Mouse (Mus musculus): ENCODE measurements around the gene Bax. TPM values are rescaled to one million over a fixed set of nuclear protein-coding genes. Genes with fewer than 3 reads are reported as not detected.

Gene Bax
- 188 and 194 TPM in 2 replicates for polyA plus RNA-seq (2012)

GRCm38 (mm10) chr7:45466283-45467089 lies at the start of gene Bax:
Bax (minus strand) TSS chr7:45466898.

GRCm38 (mm10) chr7:45509912-45510787 lies 43.5 kb upstream of the Bax start, which contains the start of gene Nucb1:
Nucb1 (minus strand) TSS chr7:45510406.

GRCm38 (mm10) chr7:45488293-45489204 lies 21.9 kb upstream of the Bax start, which contains the start of gene Dhdh:
Dhdh (minus strand) TSS chr7:45488805.

GRCm38 (mm10) chr7:45486761-45487415 lies 20.2 kb upstream of the Bax start, which contains the start of gene Gm45808:
Gm45808 (minus strand) TSS chr7:45486811.

GRCm38 (mm10) chr7:45481374-45481927 lies 14.8 kb upstream of the Bax start, which contains the start of gene Tulp2:
Tulp2 (plus strand) TSS chr7:45481877.

GRCm38 (mm10) chr7:45459564-45460140 lies 7.0 kb downstream of the Bax start, which contains the start of gene Ftl1:
Ftl1 (minus strand) TSS chr7:45459884.

GRCm38 (mm10) chr7:45437521-45438276 lies 29.0 kb downstream of the Bax start, which contains the start of gene Ruvbl2:
Ruvbl2 (minus strand) TSS chr7:45438096.

GRCm38 (mm10) chr7:45434203-45435015 lies 32.3 kb downstream of the Bax start, which contains the start of gene Gys1:
Gys1 (plus strand) TSS chr7:45434844.

GRCm38 (mm10) chr7:45420615-45420919 lies 46.1 kb downstream of the Bax start, which contains the start of gene Lhb:
Lhb (plus strand) TSS chr7:45420820.

GRCm38 (mm10) chr7:45413113-45413863 lies 53.4 kb downstream of the Bax start, which contains the start of gene Ntf5:
Ntf5 (plus strand) TSS chr7:45413695.

Other genes starting within 250 kb of the Bax start
- 173 and 185 TPM in 2 replicates for gene Cd37, start 227.8 kb downstream of the Bax start, polyA plus RNA-seq (2012)
- gene Slc6a16, start 225.8 kb downstream of the Bax start, polyA plus RNA-seq (2012): not detected in 2 replicates
- 0.09 TPM in 1 of 2 replicates, not detected in the other for gene Slc6a21, start 189.4 kb downstream of the Bax start, polyA plus RNA-seq (2012)
- 3.3 and 5.4 TPM in 2 replicates for gene Trpm4, start 133.1 kb downstream of the Bax start, polyA plus RNA-seq (2012)
- gene Hrc, start 131.6 kb downstream of the Bax start, polyA plus RNA-seq (2012): not detected in 2 replicates
- 0.56 TPM in 2 replicates for gene Ppfia3, start 99.9 kb downstream of the Bax start, polyA plus RNA-seq (2012)
- gene Lin7b, start 96.3 kb downstream of the Bax start, polyA plus RNA-seq (2012): 2.3 and 2.6 TPM in 2 replicates
- 920 and 1,244 TPM in 2 replicates for gene Snrnp70, start 71.2 kb downstream of the Bax start, polyA plus RNA-seq (2012)
- gene Kcna7, start 61.2 kb downstream of the Bax start, polyA plus RNA-seq (2012): 0.04 and 0.28 TPM in 2 replicates
- 0.04 TPM in 1 of 2 replicates, not detected in the other for gene Ntf5, start 53.2 kb downstream of the Bax start, polyA plus RNA-seq (2012)
- 0.11 TPM in 1 of 2 replicates, not detected in the other for gene Lhb, start 46.1 kb downstream of the Bax start, polyA plus RNA-seq (2012)
- gene Gys1, start 32.1 kb downstream of the Bax start, polyA plus RNA-seq (2012): 28.3 and 36.5 TPM in 2 replicates
- gene Ruvbl2, start 28.8 kb downstream of the Bax start, polyA plus RNA-seq (2012): 407 and 425 TPM in 2 replicates
- gene Ftl1, start 7.0 kb downstream of the Bax start, polyA plus RNA-seq (2012): 3,550 and 4,748 TPM in 2 replicates
- gene Tulp2, start 15.0 kb upstream of the Bax start, polyA plus RNA-seq (2012): 0.05 TPM in 1 of 2 replicates, not detected in the other
- gene Gm45808, start 19.9 kb upstream of the Bax start, polyA plus RNA-seq (2012): not detected in 2 replicates
- gene Dhdh, start 21.9 kb upstream of the Bax start, polyA plus RNA-seq (2012): 4.6 TPM in 2 replicates
- gene Nucb1, start 43.5 kb upstream of the Bax start, polyA plus RNA-seq (2012): 728 and 929 TPM in 2 replicates
- gene Ppp1r15a, start 59.4 kb upstream of the Bax start, polyA plus RNA-seq (2012): 397 and 438 TPM in 2 replicates
- gene Plekha4, start 59.4 kb upstream of the Bax start, polyA plus RNA-seq (2012): 0.93 and 1.1 TPM in 2 replicates
- gene Hsd17b14, start 88.0 kb upstream of the Bax start, polyA plus RNA-seq (2012): 2.8 and 3.1 TPM in 2 replicates
- 58.9 and 61.2 TPM in 2 replicates for gene Bcat2, start 103.3 kb upstream of the Bax start, polyA plus RNA-seq (2012)
- not detected in 2 replicates for gene Fgf21, start 148.6 kb upstream of the Bax start, polyA plus RNA-seq (2012)
- not detected in 2 replicates for gene Fut1, start 150.4 kb upstream of the Bax start, polyA plus RNA-seq (2012)
- 0.14 and 0.18 TPM in 2 replicates for gene Izumo1, start 154.9 kb upstream of the Bax start, polyA plus RNA-seq (2012)
- 0.60 and 0.75 TPM in 2 replicates for gene Rasip1, start 160.6 kb upstream of the Bax start, polyA plus RNA-seq (2012)
- 0.30 TPM in 1 of 2 replicates, not detected in the other for gene Mamstr, start 173.1 kb upstream of the Bax start, polyA plus RNA-seq (2012)
- gene Fut2, start 199.5 kb upstream of the Bax start, polyA plus RNA-seq (2012): 0.10 TPM in 1 of 2 replicates, not detected in the other
- 0.04 TPM in 1 of 2 replicates, not detected in the other for gene Ntn5, start 217.1 kb upstream of the Bax start, polyA plus RNA-seq (2012)
- 0.04 TPM in 1 of 2 replicates, not detected in the other for gene Sec1, start 227.5 kb upstream of the Bax start, polyA plus RNA-seq (2012)
- gene Car11, start 232.9 kb upstream of the Bax start, polyA plus RNA-seq (2012): 0.31 TPM in 1 of 2 replicates, not detected in the other
- 13.7 and 15.4 TPM in 2 replicates for gene Dbp, start 238.2 kb upstream of the Bax start, polyA plus RNA-seq (2012)
- 13,154 and 13,434 TPM in 2 replicates for gene Rpl18, start 248.6 kb upstream of the Bax start, polyA plus RNA-seq (2012)